Mouse (Mus musculus): Measurements from ENCODE around the gene Cox7a2l. TPM values are rescaled to one million over a fixed set of nuclear protein-coding genes. Genes with fewer than 3 reads are reported as not detected.
A peak's percentile ranks its signal among the peaks of the same experiment; 100 is the strongest.

Gene Cox7a2l
- 273 to 460 TPM (median 440 TPM) in 3 replicates for total RNA-seq (2017)

DNA sequence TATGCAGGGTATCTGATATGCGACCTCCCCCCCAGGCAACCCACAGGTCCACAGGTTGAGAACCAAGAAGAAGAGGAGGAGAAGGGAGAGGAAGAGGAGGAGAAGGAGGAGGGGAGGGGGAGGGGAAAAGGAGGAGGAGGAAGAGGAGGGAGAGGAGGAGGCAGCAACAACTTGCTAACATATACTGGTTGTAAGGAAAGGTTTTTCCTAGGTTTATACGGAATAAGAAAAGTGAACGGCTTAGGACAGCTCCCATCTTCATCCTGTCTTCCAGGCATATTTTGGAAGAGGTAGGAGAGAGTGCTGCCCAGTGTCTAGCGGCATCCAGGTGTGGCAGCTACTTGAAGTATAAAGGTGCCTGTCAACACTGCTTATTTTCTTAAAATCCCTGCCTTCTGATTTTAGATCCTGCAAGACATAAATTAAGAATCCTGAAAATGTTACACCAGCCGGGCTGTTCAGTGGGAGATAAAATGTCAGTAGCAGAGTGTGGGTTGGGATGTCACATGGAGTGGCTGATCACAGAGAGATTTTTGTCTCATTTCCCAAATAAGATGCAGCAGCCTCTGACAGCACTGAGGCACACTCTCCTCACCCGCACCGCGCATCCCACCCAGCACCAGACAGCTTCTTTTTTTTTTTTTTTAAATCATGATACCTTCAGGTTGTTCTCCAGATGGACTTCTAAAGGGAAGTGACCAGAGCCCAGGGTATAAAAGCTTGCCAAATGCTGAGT, at the start of gene Cox7a2l:
TSS of gene Cox7a2l (minus strand) at position 51 of the 736 bp plus-strand sequence.
- no peak for ATAC-seq (replicated peaks; ENCODE audit: insufficient number of reproducible peaks, low FRiP score, low TSS enrichment, poor library complexity, severe bottlenecking)

DNA sequence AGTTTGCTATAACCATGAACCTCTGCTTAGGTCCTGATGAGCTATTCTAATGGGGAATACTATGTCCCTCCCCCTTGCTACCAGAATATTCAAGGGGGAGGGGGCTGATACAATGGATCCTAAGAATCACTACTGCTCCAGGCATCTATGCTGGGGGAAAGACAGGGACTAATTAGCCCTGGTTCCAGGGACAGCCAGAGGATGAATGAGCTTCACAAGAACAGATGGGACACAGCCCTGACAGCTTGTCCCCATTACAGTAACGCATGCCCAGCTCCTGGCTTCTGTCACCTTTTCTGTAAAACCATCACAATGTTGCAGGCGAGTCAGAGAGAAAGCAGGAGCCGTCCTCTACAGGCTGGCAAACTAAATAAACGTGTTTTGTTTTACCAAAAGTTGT, 48.4 kb upstream of the Cox7a2l start:
- no peak for ATAC-seq (replicated peaks; ENCODE audit: insufficient number of reproducible peaks, low FRiP score, low TSS enrichment, poor library complexity, severe bottlenecking)

DNA sequence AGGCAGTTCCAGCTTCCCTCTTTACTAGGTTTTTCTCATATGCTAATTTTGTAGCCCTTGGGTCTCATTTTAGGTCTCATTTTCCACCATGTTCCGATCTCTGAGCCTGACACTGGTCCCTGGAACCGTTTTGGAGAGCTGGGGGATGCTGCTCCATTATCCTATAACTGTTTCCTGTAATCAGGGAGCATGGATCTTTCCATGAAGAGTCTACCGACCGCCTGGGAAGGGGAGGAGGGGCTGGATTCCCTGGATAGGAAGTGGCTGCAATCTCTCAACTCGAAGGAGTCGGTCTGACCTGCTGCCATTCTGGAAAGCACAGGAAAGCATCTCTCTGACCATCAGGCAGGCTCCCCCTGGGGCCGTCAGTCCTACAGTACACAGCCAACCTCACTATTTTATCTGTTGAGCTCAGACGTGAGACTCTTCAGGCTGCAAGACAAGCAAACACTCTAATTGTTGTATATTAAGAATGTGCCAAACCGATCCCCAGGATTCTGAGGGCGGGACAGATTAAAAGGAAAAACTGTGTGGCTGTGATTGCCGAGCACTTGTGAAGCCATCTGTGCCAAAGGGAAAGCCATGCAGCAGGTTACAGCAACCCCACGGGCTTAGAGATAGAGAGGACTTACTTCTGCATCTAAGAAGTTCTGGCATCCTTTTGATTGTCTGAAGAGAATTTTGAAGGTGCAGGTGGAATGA, 47.1 kb upstream of the Cox7a2l start:
- ATAC-seq (replicated peaks; ENCODE audit: insufficient number of reproducible peaks, low FRiP score, low TSS enrichment, poor library complexity, severe bottlenecking) = no peak

DNA sequence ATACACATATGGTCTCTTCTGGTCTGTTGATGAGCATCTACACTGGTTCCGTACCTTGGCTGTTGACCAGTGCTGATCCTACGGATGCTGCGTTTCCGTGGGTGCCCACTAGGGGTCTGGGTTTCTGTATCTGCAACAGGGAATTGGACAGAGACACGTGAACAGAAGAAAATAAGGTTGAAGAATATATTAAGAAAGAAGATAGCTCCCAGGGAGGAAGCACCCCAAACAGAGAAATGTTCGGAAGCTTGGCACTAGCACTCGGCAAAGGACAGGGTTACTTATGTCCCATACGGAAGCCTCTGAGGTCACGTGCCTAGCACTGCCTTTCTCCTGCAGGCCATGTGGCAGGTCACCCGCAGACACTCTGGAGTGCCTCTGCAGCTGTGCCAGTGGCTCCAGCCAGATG, 46.6 kb upstream of the Cox7a2l start:
- ATAC-seq (replicated peaks; ENCODE audit: insufficient number of reproducible peaks, low FRiP score, low TSS enrichment, poor library complexity, severe bottlenecking) = peak; percentile 56

DNA sequence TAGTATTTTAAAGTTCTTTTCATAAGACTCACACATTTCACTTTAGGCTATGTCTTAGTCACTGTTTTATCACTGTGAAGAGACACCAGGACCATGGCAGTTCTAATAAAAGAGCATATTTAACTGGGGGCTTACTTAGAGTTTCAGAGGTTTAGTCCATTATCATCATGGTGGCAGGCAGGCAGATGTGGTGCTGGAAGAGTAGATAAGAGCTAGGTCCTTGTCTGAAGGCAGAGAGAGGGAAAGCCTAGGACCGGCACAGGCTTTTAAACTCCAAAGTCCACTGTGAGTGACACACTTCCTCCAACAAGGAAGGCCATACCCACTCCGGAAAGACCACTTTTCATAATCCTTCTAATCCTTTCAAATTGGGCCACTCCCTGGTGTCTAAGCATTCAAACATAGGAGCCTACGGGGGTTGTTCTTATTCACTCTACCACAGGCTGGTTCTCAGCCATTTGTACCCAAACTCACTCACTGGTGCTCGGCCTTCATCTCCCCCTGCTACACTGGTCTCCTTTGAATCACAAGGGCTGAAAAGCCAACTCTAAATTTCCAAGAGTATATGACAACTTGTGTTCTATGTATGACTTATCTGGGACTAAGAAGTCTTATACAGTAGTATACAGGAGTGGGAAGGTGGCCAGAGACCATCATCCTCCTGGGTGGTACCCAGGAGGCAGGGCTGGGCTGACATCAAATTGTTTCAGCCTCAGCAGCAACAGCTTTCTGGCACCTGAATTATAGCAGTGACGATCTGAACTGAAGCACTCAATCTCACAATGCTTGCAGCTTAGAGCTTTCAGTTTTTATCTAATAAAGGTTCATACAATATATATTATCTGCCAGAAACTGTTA, 45.3 kb upstream of the Cox7a2l start:
- ATAC-seq (replicated peaks; ENCODE audit: insufficient number of reproducible peaks, low FRiP score, low TSS enrichment, poor library complexity, severe bottlenecking) = no peak

GRCm38 (mm10) chr17:83559081-83559480, 42.0 kb upstream of the Cox7a2l start:
- no peak for ATAC-seq (replicated peaks; ENCODE audit: insufficient number of reproducible peaks, low FRiP score, low TSS enrichment, poor library complexity, severe bottlenecking)

DNA sequence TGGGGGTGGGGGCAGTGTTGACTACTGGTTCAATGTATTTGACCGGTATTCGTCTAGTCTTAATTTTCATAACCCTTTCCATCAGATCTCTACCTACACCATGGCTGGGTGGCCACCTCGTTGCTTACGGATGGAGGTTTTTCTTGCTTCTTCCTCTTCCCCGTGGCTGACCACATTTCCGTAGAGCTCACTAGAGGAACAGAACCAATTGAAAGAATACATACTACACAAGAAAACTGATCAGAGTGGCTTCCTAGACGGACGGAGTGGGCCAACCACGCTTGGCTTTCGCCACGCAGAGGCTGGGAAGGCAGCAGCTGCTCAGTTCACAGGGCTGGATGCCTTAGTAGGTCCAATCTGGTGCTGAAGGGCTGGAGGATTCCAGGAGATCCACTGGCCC, 38.7 kb upstream of the Cox7a2l start:
- no peak for ATAC-seq (replicated peaks; ENCODE audit: insufficient number of reproducible peaks, low FRiP score, low TSS enrichment, poor library complexity, severe bottlenecking)

GRCm38 (mm10) chr17:83554997-83555396, 37.9 kb upstream of the Cox7a2l start:
- no peak for ATAC-seq (replicated peaks; ENCODE audit: insufficient number of reproducible peaks, low FRiP score, low TSS enrichment, poor library complexity, severe bottlenecking)

DNA sequence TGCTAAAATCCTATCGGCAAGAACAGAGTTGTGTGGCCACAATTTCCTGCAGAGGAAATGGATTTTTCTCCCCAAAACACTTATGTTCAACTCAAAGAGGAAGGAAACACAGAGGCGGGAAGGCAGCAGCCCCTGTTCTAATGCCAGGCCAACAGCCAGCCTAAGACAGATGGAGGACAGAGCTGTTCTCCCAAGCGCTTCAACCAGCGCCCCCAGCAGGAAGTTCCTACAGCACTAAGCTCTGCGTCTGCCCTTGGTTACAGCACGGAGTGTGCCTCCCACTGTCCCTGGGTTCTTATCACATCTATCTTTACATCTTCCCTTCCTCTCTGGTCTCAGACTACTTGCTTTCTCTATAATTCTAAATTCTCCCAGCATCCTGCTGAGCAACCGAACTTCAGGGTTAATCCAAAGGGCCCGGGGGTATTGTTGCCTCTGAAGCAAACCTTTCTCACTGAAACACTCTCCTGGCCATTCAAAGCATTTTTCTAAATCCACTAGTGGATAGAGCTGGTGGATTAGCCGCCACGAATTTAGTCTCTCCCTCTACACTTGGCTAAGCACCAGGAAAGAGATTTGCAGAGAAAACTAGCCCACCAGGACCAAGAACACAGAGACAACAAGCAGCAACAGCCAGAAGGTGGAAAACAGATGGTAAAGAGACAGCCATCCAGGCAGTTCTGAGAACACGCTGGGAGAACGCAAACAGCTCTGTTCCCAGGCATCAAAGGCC, 31.5 kb upstream of the Cox7a2l start:
- ATAC-seq (replicated peaks; ENCODE audit: insufficient number of reproducible peaks, low FRiP score, low TSS enrichment, poor library complexity, severe bottlenecking) = no peak

- ATAC-seq (replicated peaks; ENCODE audit: insufficient number of reproducible peaks, low FRiP score, low TSS enrichment, poor library complexity, severe bottlenecking) = no peak; the same call in 1 of the 2 replicates
These were observed 30.0 kb upstream of the Cox7a2l start for GRCm38 (mm10) chr17:83547145-83547544.

DNA sequence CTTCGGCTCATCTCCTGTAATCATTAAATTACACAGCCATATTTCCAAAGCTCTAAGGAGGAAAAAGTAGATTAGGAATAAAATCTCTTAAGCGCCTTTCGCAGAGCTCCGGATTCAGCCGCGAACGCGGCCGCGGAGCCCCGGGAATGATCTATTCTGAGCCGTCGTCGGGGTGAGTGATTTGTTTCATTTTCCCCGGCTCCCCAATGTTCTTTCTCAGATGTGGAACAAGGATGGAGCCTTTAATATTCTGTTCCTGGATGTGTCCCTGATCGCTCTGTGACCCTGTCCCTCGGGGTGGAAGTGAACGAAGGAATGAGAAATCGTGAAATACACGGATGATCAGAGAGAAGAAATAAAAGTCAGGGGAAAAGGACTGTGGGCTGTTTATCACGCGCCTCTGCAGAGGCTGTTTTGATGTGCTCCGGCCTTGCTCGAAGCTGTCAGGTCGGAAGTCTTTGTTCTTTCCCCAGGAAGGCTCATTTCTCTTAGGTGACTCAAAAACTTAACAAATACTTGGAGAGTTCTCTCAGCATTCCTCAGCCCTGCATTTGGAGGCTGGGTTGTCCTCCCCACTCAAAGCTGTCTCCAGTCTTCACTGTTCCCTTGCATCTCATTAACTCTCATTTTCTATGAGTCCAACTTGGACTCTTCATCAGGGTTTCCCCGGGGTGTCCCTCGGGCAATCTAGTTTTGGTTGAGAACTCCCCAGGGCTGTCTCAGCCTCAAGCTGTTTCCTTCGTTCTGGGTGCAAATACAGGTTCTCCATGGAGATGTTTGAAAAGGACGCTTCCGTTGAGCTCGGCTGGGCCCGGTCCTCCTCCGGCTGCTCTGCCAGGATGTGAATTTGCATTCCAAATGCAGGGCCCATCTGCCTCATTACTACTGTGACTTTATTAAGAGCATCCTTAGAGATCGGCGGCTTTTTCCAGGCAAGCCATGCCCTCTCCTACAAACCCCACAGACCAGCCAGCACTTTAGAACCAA, 28.9 kb upstream of the Cox7a2l start:
- ATAC-seq (replicated peaks; ENCODE audit: insufficient number of reproducible peaks, low FRiP score, low TSS enrichment, poor library complexity, severe bottlenecking) = no peak

DNA sequence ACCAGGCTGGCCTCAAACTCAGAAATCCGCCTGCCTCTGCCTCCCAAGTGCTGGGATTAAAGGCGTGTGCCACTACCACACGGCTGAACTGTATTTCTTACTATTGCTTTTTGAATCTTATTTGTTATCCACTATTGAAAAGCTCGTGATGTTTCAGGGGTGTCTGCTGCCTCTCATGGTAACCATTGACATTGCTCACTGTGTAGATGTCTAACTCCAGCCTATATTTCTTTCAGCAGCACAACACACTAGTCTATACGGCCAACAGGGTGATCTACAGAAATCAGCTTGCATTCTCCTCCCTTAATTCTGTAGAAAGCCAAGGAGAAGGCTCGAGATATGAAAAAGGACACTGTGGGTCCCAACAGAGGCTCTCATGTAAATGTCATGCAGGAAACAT, 28.1 kb upstream of the Cox7a2l start:
- no peak for ATAC-seq (replicated peaks; ENCODE audit: insufficient number of reproducible peaks, low FRiP score, low TSS enrichment, poor library complexity, severe bottlenecking)

DNA sequence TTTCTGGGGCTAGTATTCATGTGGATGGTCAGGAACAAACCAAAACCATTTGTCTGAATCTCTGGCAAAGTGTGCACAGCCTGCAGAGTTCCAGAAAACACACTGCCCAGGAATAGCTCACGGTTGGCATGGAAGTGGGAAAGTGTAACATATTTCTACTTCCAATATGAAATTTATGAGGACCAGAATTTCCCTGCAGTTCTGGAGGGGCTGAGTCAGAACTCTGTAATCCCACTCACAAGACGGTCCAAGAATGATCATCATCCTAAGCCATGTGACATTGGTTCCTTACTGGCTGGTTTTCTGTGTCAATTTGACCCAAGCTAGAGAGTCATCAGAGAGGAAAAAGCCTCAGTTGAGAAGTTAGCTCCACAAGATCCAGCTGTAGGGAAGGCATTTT, 25.3 kb upstream of the Cox7a2l start:
- no peak for ATAC-seq (replicated peaks; ENCODE audit: insufficient number of reproducible peaks, low FRiP score, low TSS enrichment, poor library complexity, severe bottlenecking)

- ATAC-seq (replicated peaks; ENCODE audit: insufficient number of reproducible peaks, low FRiP score, low TSS enrichment, poor library complexity, severe bottlenecking) = no peak
These were observed 22.3 kb upstream of the Cox7a2l start for GRCm38 (mm10) chr17:83539262-83540037.

DNA sequence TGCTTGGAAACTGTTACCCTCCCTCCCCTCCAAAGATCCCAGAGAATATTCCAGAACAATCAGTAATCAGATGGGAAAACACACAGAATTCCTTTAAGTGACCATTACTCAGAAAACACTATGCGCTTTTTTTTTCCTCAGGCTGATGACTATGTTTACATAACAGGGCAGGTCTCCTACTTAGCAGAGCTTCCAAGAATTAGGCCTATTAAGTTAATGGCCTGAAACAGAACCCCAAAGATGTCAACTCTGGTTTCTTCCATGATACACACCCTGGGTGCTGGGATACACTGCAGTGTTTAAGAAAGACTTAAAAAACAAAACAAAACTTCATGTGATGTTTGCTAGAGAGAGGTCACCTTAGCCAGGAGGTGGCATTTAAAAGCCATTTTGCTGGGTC, 21.6 kb upstream of the Cox7a2l start:
- no peak for ATAC-seq (replicated peaks; ENCODE audit: insufficient number of reproducible peaks, low FRiP score, low TSS enrichment, poor library complexity, severe bottlenecking)

DNA sequence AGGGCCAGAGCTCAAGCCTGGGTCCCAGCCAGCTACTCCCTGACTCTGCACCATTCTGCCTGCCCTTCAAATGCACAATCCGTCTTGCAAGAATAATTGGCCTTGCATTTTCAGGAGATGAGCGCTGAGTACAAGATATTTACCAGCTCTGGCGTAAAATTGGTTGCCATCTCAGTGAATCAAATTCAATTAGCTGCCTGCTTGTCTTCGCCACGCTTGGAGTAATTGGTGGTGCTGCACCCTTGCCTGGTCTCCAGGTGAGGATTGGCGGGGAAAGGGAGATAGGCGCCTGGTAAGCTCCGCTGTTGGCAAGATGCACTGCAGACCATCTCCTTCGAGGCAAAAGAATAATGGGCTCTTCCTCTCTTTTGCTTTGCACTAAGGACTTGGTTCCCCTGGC, 21.0 kb upstream of the Cox7a2l start:
- ATAC-seq (replicated peaks; ENCODE audit: insufficient number of reproducible peaks, low FRiP score, low TSS enrichment, poor library complexity, severe bottlenecking) = no peak

- ATAC-seq (replicated peaks; ENCODE audit: insufficient number of reproducible peaks, low FRiP score, low TSS enrichment, poor library complexity, severe bottlenecking) = no peak
These were observed 16.0 kb upstream of the Cox7a2l start for GRCm38 (mm10) chr17:83533150-83533549.
